Mouse (Mus musculus): ENCODE data around the gene Iqck. TPM values are rescaled to one million over a fixed set of nuclear protein-coding genes. Genes with fewer than 3 reads are reported as not detected.

Gene Iqck
- polyA plus RNA-seq, 1 experiment from 2014 or later, result 0.93 TPM

- Histone ChIP-seq H3K9me3 (ENCODE audit: control insufficient read depth, low read length) (no peaks in the 10 kb centered on the region), H3K4me3 (ENCODE audit: control insufficient read depth in 1 of 2, insufficient read depth in 1 of 2, low read depth in 1 of 2, low read length in 2 of 2) (no peak overlapping the region), H3K36me3 (ENCODE audit: control insufficient read depth, insufficient read depth, low read length) (no peaks in the 10 kb centered on the region), H3K4me1 (ENCODE audit: control insufficient read depth in 2 of 2, insufficient read depth in 2 of 2, low read length in 2 of 2) (peaks cover 10 to 11% of the 10 kb centered on the region in 2 experiments), H3K27me3 (ENCODE audit: control insufficient read depth, insufficient read depth, low read length) (no peaks in the 10 kb centered on the region), H3K27ac (replicated peaks in 1 of 2; ENCODE audit: control insufficient read depth in 1 of 2, insufficient read depth in 1 of 2, low read depth in 2 of 2, low read length in 2 of 2) (no peak overlapping the region), H3K9ac (ENCODE audit: low read length) (no peak overlapping the region), H3K4me2 (ENCODE audit: low read length) (no peak overlapping the region)
- no peak for ATAC-seq (ENCODE audit: insufficient number of reproducible peaks, insufficient read depth, low FRiP score, low read depth)
- 71% methylated on average over 4 of the region's 4 CpGs for WGBS
These were observed 29.4 kb downstream of the Iqck start for GRCm38 (mm10) chr7:118884969-118885368.

- WGBS, result 53% methylated on average over 6 of the region's 6 CpGs
- H3K9ac ChIP-seq (ENCODE audit: low read length), result no peak overlapping the region
- H3K9me3 ChIP-seq (ENCODE audit: control insufficient read depth, low read length), result no peaks in the 10 kb centered on the region
- ATAC-seq (ENCODE audit: insufficient number of reproducible peaks, insufficient read depth, low FRiP score, low read depth), result no peak
- no peak overlapping the region for H3K4me3 ChIP-seq (ENCODE audit: control insufficient read depth in 1 of 2, insufficient read depth in 1 of 2, low read depth in 1 of 2, low read length in 2 of 2)
- no peaks in the 10 kb centered on the region for H3K27me3 ChIP-seq (ENCODE audit: control insufficient read depth, insufficient read depth, low read length)
- no peak overlapping the region for H3K27ac ChIP-seq (replicated peaks in 1 of 2; ENCODE audit: control insufficient read depth in 1 of 2, insufficient read depth in 1 of 2, low read depth in 2 of 2, low read length in 2 of 2)
- H3K36me3 ChIP-seq (ENCODE audit: control insufficient read depth, insufficient read depth, low read length), result no peaks in the 10 kb centered on the region
- peaks cover 10% of the 10 kb centered on the region in 2 experiments for H3K4me1 ChIP-seq (ENCODE audit: control insufficient read depth in 2 of 2, insufficient read depth in 2 of 2, low read length in 2 of 2)
- no peak overlapping the region for H3K4me2 ChIP-seq (ENCODE audit: low read length)
These were observed 31.9 kb downstream of the Iqck start for GRCm38 (mm10) chr7:118887303-118888055.

- Histone ChIP-seq H3K4me2 (ENCODE audit: low read length) (no peak overlapping the region), H3K9ac (ENCODE audit: low read length) (no peak overlapping the region), H3K4me3 (ENCODE audit: control insufficient read depth in 1 of 2, insufficient read depth in 1 of 2, low read depth in 1 of 2, low read length in 2 of 2) (no peak overlapping the region), H3K27ac (replicated peaks in 1 of 2; ENCODE audit: control insufficient read depth in 1 of 2, insufficient read depth in 1 of 2, low read depth in 2 of 2, low read length in 2 of 2) (no peak overlapping the region), H3K36me3 (ENCODE audit: control insufficient read depth, insufficient read depth, low read length) (no peaks in the 10 kb centered on the region), H3K27me3 (ENCODE audit: control insufficient read depth, insufficient read depth, low read length) (no peaks in the 10 kb centered on the region), H3K9me3 (ENCODE audit: control insufficient read depth, low read length) (no peaks in the 10 kb centered on the region), H3K4me1 (ENCODE audit: control insufficient read depth in 2 of 2, insufficient read depth in 2 of 2, low read length in 2 of 2) (peaks cover 0 to 2% of the 10 kb centered on the region in 2 experiments; a peak in 1 of 4 replicates)
- WGBS, result 25% methylated on average over 3 of the region's 3 CpGs
- no peak for ATAC-seq (ENCODE audit: insufficient number of reproducible peaks, insufficient read depth, low FRiP score, low read depth)
These were observed 33.6 kb downstream of the Iqck start for GRCm38 (mm10) chr7:118889046-118889680.

GRCm38 (mm10) chr7:118895469-118896450, 40.2 kb downstream of the Iqck start:
- no peak for ATAC-seq (ENCODE audit: insufficient number of reproducible peaks, insufficient read depth, low FRiP score, low read depth)

GRCm38 (mm10) chr7:118898063-118898462, 42.5 kb downstream of the Iqck start:
- no peak overlapping the region for H3K9ac ChIP-seq (ENCODE audit: low read length)
- no peaks in the 10 kb centered on the region for H3K36me3 ChIP-seq (ENCODE audit: control insufficient read depth, insufficient read depth, low read length)
- no peak for ATAC-seq (ENCODE audit: insufficient number of reproducible peaks, insufficient read depth, low FRiP score, low read depth)
- H3K9me3 ChIP-seq (ENCODE audit: control insufficient read depth, low read length), result no peaks in the 10 kb centered on the region
- H3K4me3 ChIP-seq (ENCODE audit: control insufficient read depth in 1 of 2, insufficient read depth in 1 of 2, low read depth in 1 of 2, low read length in 2 of 2), result no peak overlapping the region
- H3K27ac ChIP-seq (replicated peaks in 1 of 2; ENCODE audit: control insufficient read depth in 1 of 2, insufficient read depth in 1 of 2, low read depth in 2 of 2, low read length in 2 of 2), result no peak overlapping the region
- H3K4me2 ChIP-seq (ENCODE audit: low read length), result no peak overlapping the region
- peaks cover 7 to 9% of the 10 kb centered on the region in 2 experiments for H3K4me1 ChIP-seq (ENCODE audit: control insufficient read depth in 2 of 2, insufficient read depth in 2 of 2, low read length in 2 of 2)
- H3K27me3 ChIP-seq (ENCODE audit: control insufficient read depth, insufficient read depth, low read length), result no peaks in the 10 kb centered on the region

More at GRCm38 (mm10) chr7:118895469-118896450, 40.2 kb downstream of the Iqck start:
- Histone ChIP-seq H3K27ac (replicated peaks in 1 of 2; ENCODE audit: control insufficient read depth in 1 of 2, insufficient read depth in 1 of 2, low read depth in 2 of 2, low read length in 2 of 2) (no peak overlapping the region; a peak in 1 of 4 replicates), H3K4me1 (ENCODE audit: control insufficient read depth in 2 of 2, insufficient read depth in 2 of 2, low read length in 2 of 2) (peaks cover 0 to 2% of the 10 kb centered on the region in 2 experiments; a peak in 2 of 4 replicates), H3K27me3 (ENCODE audit: control insufficient read depth, insufficient read depth, low read length) (no peaks in the 10 kb centered on the region), H3K4me3 (ENCODE audit: control insufficient read depth in 1 of 2, insufficient read depth in 1 of 2, low read depth in 1 of 2, low read length in 2 of 2) (no peak overlapping the region), H3K9me3 (ENCODE audit: control insufficient read depth, low read length) (no peaks in the 10 kb centered on the region), H3K9ac (ENCODE audit: low read length) (no peak overlapping the region), H3K36me3 (ENCODE audit: control insufficient read depth, insufficient read depth, low read length) (no peaks in the 10 kb centered on the region), H3K4me2 (ENCODE audit: low read length) (no peak overlapping the region)
- WGBS, result 50% methylated on average over 10 of the region's 10 CpGs

GRCm38 (mm10) chr7:118900090-118900489, 44.5 kb downstream of the Iqck start:
- no peak for ATAC-seq (ENCODE audit: insufficient number of reproducible peaks, insufficient read depth, low FRiP score, low read depth)
- no peak overlapping the region for H3K27ac ChIP-seq (replicated peaks in 1 of 2; ENCODE audit: control insufficient read depth in 1 of 2, insufficient read depth in 1 of 2, low read depth in 2 of 2, low read length in 2 of 2)
- no peak overlapping the region for H3K9ac ChIP-seq (ENCODE audit: low read length)
- no peaks in the 10 kb centered on the region for H3K36me3 ChIP-seq (ENCODE audit: control insufficient read depth, insufficient read depth, low read length)
- 71% methylated on average over 2 of the region's 2 CpGs for WGBS
- H3K4me1 ChIP-seq (ENCODE audit: control insufficient read depth in 2 of 2, insufficient read depth in 2 of 2, low read length in 2 of 2), result peaks cover 8 to 12% of the 10 kb centered on the region in 2 experiments
- H3K4me3 ChIP-seq (ENCODE audit: control insufficient read depth in 1 of 2, insufficient read depth in 1 of 2, low read depth in 1 of 2, low read length in 2 of 2), result no peak overlapping the region
- no peaks in the 10 kb centered on the region for H3K27me3 ChIP-seq (ENCODE audit: control insufficient read depth, insufficient read depth, low read length)
- no peaks in the 10 kb centered on the region for H3K9me3 ChIP-seq (ENCODE audit: control insufficient read depth, low read length)
- H3K4me2 ChIP-seq (ENCODE audit: low read length), result no peak overlapping the region

GRCm38 (mm10) chr7:118902944-118903343, 47.4 kb downstream of the Iqck start:
- ATAC-seq (ENCODE audit: insufficient number of reproducible peaks, insufficient read depth, low FRiP score, low read depth), result peak; percentile 57; the same call in 1 of the 2 replicates
- peaks cover 8 to 12% of the 10 kb centered on the region in 2 experiments for H3K4me1 ChIP-seq (ENCODE audit: control insufficient read depth in 2 of 2, insufficient read depth in 2 of 2, low read length in 2 of 2)
- H3K27me3 ChIP-seq (ENCODE audit: control insufficient read depth, insufficient read depth, low read length), result no peaks in the 10 kb centered on the region
- 25% methylated on average over 13 of the region's 13 CpGs for WGBS
- H3K9ac ChIP-seq (ENCODE audit: low read length), result peak overlapping the region; percentile 44; the same call in 1 of the 2 replicates
- H3K9me3 ChIP-seq (ENCODE audit: control insufficient read depth, low read length), result no peaks in the 10 kb centered on the region
- H3K4me2 ChIP-seq (ENCODE audit: low read length), result peak overlapping the region; percentile 61
- no peak overlapping the region; a peak in 1 of 4 replicates for H3K4me3 ChIP-seq (ENCODE audit: control insufficient read depth in 1 of 2, insufficient read depth in 1 of 2, low read depth in 1 of 2, low read length in 2 of 2)
- no peaks in the 10 kb centered on the region for H3K36me3 ChIP-seq (ENCODE audit: control insufficient read depth, insufficient read depth, low read length)
- peak overlapping the region; percentile 8 to 37; a peak in 2 of 4 replicates for H3K27ac ChIP-seq (replicated peaks in 1 of 2; ENCODE audit: control insufficient read depth in 1 of 2, insufficient read depth in 1 of 2, low read depth in 2 of 2, low read length in 2 of 2)
